Mouse (Mus musculus) neural tube, embryonic 14.5 days (tissue): ENCODE data around the gene Cmklr1. TPM values are rescaled to one million over a fixed set of nuclear protein-coding genes. Genes with fewer than 3 reads are reported as not detected.
A peak's percentile ranks its signal among the peaks of the same experiment; 100 is the strongest.

Experiments
- ATAC-seq: fragments of 200-750 bp; cut with Nextera tagmentation; 2 replicates; pipeline ENCODE4 v1.8.0; 2017; ENCODE audit warnings: low read depth, mild to moderate bottlenecking, moderate TSS enrichment, moderate library complexity
- H3K27ac ChIP-seq: fragments of 300-500 bp; sonication (generic); 2 replicates; pipeline ENCODE4 v1.5.1; 2014; ENCODE audit warnings: low read depth, mild to moderate bottlenecking, control low read depth, low read length, moderate library complexity, mixed read lengths
- H3K27me3 ChIP-seq: fragments of 300-500 bp; sonication (generic); 2 replicates; pipeline ENCODE4 v1.6.1; 2014; ENCODE audit warnings: low read length; ENCODE audit not compliant: control insufficient read depth, insufficient read depth
- H3K36me3 ChIP-seq: fragments of 300-500 bp; sonication (generic); 2 replicates; pipeline ENCODE4 v1.6.1; 2014; ENCODE audit warnings: low read length, mixed read lengths; ENCODE audit not compliant: control insufficient read depth, insufficient read depth
- H3K4me1 ChIP-seq: fragments of 300-500 bp; sonication (generic); 2 replicates; pipeline ENCODE4 v1.6.1; 2014; ENCODE audit warnings: low read length; ENCODE audit not compliant: control insufficient read depth, insufficient read depth
- H3K4me2 ChIP-seq: fragments of 300-500 bp; sonication (generic); 2 replicates; pipeline ENCODE4 v1.6.1; 2014; ENCODE audit warnings: mild to moderate bottlenecking, low read depth, low read length, control low read depth
- H3K4me3 ChIP-seq: fragments of 300-500 bp; sonication (generic); 2 replicates; pipeline ENCODE4 v1.5.1; 2014; ENCODE audit warnings: low read depth, low read length, control low read depth, mixed read lengths
- H3K9ac ChIP-seq: fragments of 300-500 bp; sonication (generic); replicated peaks from 2 replicates; pipeline ENCODE4 v1.6.1; 2014; ENCODE audit warnings: low read depth, mild to moderate bottlenecking, control low read depth, low read length, mixed read lengths
- H3K9me3 ChIP-seq: fragments of 300-500 bp; sonication (generic); 2 replicates; pipeline ENCODE4 v1.6.1; 2016; ENCODE audit warnings: low read length; ENCODE audit not compliant: control insufficient read depth
- WGBS: fragments of 180-500 bp; shearing (Covaris S2); extraction: QIAGEN DNeasy Blood & Tissue Kit; methylation state at CpG from one replicate; pipeline ENCODE4 v1.1.7; 2014; 5-methylcytosine and 5-hydroxymethylcytosine counted together
- polyA plus RNA-seq: library from polyadenylated mRNA; unstranded; fragments of >200 nt; fragmentation: Nextera tagmentation; extraction: Ambion mirVana; gene quantifications from 2 replicates; pipeline ENCODE4 v1.2.1, GENCODE M21; 2014

Cmklr1 gene
- polyA plus RNA-seq, 1 experiment from 2014 or later: 0.80 TPM

DNA sequence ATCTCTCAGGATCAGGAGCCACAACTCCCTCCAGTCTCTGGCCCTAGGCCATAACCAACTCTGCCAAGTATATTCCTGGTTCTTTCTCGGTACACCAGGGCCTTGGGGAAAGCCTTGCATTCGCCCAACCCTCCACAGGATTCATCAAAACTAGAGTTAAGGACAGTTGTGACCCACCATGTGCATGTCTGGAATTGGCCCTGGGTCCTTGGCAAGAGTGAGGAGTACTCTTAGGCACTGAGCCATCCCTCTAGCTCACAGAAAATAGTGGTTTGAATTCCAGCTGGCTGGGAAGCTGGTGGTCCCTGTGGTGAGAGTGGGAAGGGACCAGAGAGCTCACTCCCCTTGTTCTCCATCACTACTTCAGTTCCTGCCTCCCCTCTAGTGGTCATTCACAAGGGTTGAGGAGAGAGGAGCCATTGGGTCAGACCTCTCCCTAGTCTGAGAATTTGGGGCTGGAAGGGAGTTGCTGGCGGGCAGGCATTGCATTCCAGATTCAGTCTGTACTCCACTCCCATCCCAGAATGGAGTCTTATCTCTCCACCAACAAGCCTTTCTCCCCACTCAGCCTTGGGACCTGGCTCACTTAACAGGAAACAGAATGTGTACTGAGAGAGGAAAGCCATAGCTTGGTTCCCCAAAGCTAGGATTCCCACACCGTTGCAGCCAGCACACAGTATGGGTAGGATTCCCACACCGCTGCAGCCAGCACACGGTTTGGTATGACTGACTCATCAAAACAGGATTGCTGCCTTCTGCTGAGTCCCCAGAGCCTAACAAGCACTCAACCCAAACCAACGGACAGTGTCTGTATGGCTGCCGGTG is 43.1 kb downstream of the Cmklr1 start:
- Histone ChIP-seq H3K27me3 (no peaks in the 10 kb centered on the region), H3K4me2 (no peak overlapping the region), H3K9me3 (no peaks in the 10 kb centered on the region), H3K4me3 (no peak overlapping the region), H3K36me3 (no peaks in the 10 kb centered on the region), H3K27ac (0 out of 2 replicates have a peak overlapping the region, but pooled peaks have one; percentile 52), H3K9ac (no peak overlapping the region), H3K4me1 (0 out of 2 replicates have a peak, but pooled peaks cover 9% of the 10 kb centered on the region)
- WGBS: 73% methylated on average over 8 of the region's 8 CpGs
- ATAC-seq: no peak

DNA sequence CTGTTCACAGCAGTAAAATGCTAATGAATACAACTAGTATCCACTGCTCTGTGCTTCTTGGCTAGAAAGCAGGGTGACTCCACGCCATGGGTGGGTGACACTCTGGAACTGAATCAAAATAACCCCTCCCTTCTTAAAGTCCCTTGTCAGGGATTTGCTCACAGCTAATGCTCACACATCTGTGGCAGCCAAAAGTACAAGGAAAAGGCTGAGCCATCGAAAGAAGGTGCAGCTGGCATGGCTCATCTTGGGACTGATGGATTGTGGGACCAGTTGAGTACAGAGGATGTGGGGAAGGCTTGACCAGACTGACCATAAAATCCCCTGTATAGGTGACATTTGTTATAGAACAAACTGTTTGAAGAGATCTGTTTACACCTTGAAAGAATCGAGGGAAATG is 44.1 kb downstream of the Cmklr1 start:
- ATAC-seq: no peak
- no peak overlapping the region for H3K4me3 ChIP-seq
- no peak overlapping the region for H3K27ac ChIP-seq
- H3K9ac ChIP-seq: no peak overlapping the region
- no peaks in the 10 kb centered on the region for H3K27me3 ChIP-seq
- 0 out of 2 replicates have a peak, but pooled peaks cover 9% of the 10 kb centered on the region for H3K4me1 ChIP-seq
- H3K4me2 ChIP-seq: no peak overlapping the region
- no peaks in the 10 kb centered on the region for H3K36me3 ChIP-seq
- WGBS: 60% methylated on average over 3 of the region's 3 CpGs
- no peaks in the 10 kb centered on the region for H3K9me3 ChIP-seq

DNA sequence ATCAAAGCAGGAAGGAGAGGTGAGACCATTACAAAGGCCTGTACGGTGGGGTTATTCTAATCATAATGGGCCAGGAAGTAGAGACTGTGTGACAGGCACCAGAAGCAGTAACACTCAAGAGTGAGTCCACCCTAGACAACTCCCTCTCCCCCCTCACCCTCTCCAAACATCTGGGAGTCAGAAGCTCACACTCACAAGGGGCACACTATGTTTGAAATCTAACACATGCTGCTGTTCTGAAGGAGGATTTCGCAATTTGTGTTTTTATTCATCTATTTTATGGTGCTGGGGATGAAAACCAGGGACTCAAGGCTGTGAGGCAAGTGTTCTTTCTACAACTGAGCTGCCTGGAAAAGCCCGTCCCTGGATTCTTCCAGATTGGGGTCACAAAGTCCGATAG is 45.5 kb downstream of the Cmklr1 start:
- H3K27ac ChIP-seq: no peak overlapping the region
- no peaks in the 10 kb centered on the region for H3K27me3 ChIP-seq
- H3K36me3 ChIP-seq: no peaks in the 10 kb centered on the region
- ATAC-seq: no peak
- no peak overlapping the region for H3K9ac ChIP-seq
- no peaks in the 10 kb centered on the region for H3K9me3 ChIP-seq
- 85% methylated on average over 4 of the region's 4 CpGs for WGBS
- 0 out of 2 replicates have a peak, but pooled peaks cover 3% of the 10 kb centered on the region for H3K4me1 ChIP-seq
- H3K4me3 ChIP-seq: no peak overlapping the region
- H3K4me2 ChIP-seq: no peak overlapping the region

DNA sequence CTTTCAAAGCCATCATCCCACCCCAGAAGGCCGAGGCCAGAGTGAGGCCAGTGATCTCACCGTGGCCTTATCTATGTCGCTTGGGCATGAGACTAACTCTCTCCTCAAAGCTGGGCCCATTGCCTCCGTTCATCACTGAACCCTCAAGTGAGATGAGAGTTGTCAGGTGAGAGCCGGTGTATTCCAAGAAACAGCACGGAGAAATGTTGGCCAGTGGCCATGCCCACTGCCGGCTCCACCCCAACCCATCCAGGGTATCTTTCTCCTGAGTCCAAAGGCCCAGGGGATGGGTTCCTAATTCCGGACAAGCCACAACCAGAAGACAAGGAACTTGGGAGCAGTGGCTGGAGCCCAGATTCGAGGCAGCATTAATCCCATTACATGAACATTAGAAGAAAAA is 46.8 kb downstream of the Cmklr1 start:
- no peak for ATAC-seq
- Histone ChIP-seq H3K27ac (no peak overlapping the region), H3K9ac (no peak overlapping the region), H3K4me2 (no peak overlapping the region), H3K27me3 (no peaks in the 10 kb centered on the region), H3K4me3 (no peak overlapping the region), H3K36me3 (no peaks in the 10 kb centered on the region), H3K4me1 (0 out of 2 replicates have a peak, but pooled peaks cover 3% of the 10 kb centered on the region), H3K9me3 (no peaks in the 10 kb centered on the region)
- WGBS: 84% methylated on average over 9 of the region's 9 CpGs

DNA sequence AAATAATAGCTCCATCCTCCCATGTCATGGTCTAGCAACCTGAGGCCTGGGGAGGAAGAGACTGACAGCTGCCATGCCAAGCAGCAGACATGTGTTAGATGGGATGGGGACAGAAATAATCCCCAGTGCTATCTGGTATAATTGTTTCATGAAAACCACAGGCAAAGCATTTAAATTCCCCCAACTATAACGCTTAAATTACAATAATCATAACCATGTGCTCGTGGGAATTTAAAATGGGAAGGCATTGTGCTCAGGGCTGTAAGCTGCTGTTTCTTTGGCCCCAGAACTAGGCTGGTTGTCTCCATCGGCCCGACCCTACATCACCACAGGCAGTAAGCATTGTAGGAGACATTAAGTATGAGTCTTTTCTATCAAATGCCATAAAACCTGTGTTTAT is 49.4 kb downstream of the Cmklr1 start:
- no peak overlapping the region for H3K4me3 ChIP-seq
- no peak overlapping the region for H3K4me2 ChIP-seq
- H3K36me3 ChIP-seq: no peaks in the 10 kb centered on the region
- H3K9me3 ChIP-seq: no peaks in the 10 kb centered on the region
- H3K27me3 ChIP-seq: no peaks in the 10 kb centered on the region
- H3K9ac ChIP-seq: no peak overlapping the region
- no peaks in the 10 kb centered on the region for H3K4me1 ChIP-seq
- no peak for ATAC-seq
- peak overlapping the region; percentile 64 for H3K27ac ChIP-seq
- WGBS: 42% methylated on average over 4 of the region's 4 CpGs

DNA sequence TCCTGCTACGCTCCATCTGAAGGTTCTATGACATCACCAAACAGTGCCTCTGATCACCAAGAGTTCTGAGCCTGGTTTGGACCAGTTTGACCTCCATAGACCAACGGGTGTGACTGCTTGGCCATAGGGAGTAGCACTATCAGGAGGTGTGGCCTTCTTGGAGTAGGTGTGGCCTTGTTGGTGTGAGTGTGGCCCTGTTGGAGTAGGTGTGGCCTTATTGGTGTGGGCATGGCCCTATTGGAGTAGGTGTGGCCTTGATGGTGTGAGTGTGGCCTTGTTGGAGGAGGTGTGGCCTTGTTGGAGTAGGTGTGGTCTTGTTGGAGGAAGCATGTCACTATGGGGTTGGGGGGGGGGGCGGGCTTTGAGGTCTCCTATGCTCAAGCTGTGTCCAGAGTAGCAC is 50.0 kb downstream of the Cmklr1 start:
- no peaks in the 10 kb centered on the region for H3K27me3 ChIP-seq
- H3K36me3 ChIP-seq: no peaks in the 10 kb centered on the region
- no peaks in the 10 kb centered on the region for H3K9me3 ChIP-seq
- H3K27ac ChIP-seq: peak overlapping the region; percentile 64
- H3K4me1 ChIP-seq: no peaks in the 10 kb centered on the region
- no peak overlapping the region for H3K4me2 ChIP-seq
- no peak overlapping the region for H3K9ac ChIP-seq
- peak; percentile 13; the same call in 1 of the 2 replicates for ATAC-seq
- 89% methylated on average over 2 of the region's 3 CpGs for WGBS
- no peak overlapping the region for H3K4me3 ChIP-seq

DNA sequence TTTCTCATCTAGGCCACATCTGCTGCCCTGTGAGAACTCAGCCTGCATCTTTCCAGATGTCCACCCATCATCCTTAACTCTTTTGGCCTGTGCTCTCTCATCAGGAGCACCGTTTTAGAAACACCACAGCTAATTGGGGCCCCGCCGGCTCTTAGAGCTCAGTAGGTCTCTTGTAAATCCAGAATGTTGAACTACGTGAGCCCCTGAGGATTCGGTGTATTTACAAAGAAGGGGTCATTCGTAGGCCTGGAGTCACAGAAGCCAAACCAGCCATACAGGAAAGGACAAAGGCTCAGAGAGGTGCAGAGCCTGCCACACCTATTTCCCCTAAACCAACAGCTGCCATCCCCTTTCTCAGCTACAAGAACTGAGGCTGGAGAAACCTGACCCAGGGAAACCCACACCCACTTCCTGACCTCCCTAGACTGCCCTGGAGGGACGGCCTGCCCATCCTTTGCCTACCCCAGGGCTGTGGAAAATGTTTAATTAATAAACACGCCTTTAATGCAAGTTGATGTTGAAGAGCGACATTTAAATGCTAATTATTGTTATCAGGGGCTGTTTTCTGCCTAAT is 53.4 kb downstream of the Cmklr1 start:
- Histone ChIP-seq H3K36me3 (no peaks in the 10 kb centered on the region), H3K27me3 (no peaks in the 10 kb centered on the region), H3K4me2 (no peak overlapping the region), H3K4me3 (no peak overlapping the region), H3K9me3 (no peaks in the 10 kb centered on the region), H3K4me1 (peaks cover 15% of the 10 kb centered on the region), H3K27ac (no peak overlapping the region), H3K9ac (no peak overlapping the region)
- 62% methylated on average over 9 of the region's 9 CpGs for WGBS
- ATAC-seq: no peak

DNA sequence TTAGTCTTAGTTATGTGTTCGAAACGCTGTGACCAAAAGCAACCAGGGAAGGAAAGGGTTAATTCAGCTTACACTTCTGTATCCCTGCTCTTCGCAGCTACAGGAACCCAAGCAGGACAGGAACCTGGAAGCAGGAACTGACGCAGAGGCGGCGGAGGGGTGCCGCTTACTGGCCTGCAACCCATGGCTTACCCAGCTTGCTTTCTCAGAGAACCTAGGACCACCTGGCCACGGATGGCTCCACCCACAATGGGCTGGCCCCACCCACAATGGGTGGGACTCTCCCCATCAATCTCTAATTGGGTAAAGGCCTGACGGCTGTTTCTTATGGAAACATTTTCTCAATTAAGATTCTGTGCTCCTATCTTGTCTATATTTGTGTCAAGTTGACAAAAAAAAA is 54.0 kb downstream of the Cmklr1 start:
- H3K27me3 ChIP-seq: no peaks in the 10 kb centered on the region
- 80% methylated on average over 9 of the region's 9 CpGs for WGBS

DNA sequence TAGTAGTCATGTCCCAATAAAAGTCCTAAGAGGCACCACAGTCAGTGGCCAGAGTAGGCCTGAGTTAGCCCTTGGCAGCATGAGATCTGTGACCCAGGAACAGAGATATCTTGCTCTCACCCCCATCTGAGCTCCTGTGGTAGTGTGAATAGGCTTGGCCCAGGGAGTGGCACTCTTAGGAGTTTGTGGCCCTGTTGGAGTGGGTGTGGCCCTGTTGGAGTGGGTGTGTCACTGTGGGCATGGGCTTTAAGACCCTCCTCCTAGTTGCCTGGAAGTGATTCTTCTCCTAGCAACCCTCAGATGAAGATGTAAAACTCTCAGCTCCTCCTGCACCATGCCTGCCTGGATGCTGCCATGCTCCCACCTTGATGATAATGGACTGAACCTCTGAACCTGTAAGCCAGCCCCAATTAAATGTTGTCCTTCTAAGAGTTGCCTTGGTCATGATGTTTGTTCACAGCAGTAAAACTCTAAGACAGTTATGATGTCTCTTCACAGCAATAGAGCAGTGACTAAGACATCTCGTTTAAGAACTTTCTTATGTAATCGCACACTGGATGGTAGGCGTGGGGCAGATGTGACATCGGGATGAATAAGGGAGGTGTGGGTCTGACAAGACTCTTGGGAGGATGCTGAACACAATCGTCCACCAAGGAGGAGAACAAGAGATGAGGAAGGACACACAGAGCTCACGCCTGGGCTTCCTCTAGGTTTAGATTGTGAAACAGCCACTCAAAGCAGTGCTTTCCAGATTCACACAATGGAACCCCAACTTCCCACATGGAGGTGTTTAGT is 56.1 kb downstream of the Cmklr1 start:
- H3K4me3 ChIP-seq: no peak overlapping the region
- H3K9me3 ChIP-seq: no peaks in the 10 kb centered on the region
- no peak overlapping the region for H3K27ac ChIP-seq
- no peak for ATAC-seq
- H3K4me2 ChIP-seq: no peak overlapping the region
- peaks cover 25% of the 10 kb centered on the region for H3K4me1 ChIP-seq
- H3K27me3 ChIP-seq: no peaks in the 10 kb centered on the region
- 90% methylated on average over 6 of the region's 6 CpGs for WGBS
- H3K36me3 ChIP-seq: no peaks in the 10 kb centered on the region
- H3K9ac ChIP-seq: no peak overlapping the region

More for the DNA sequence above, 54.0 kb downstream of the Cmklr1 start:
- Histone ChIP-seq H3K9ac (no peak overlapping the region), H3K4me2 (no peak overlapping the region), H3K36me3 (no peaks in the 10 kb centered on the region), H3K27ac (no peak overlapping the region), H3K4me1 (peaks cover 21% of the 10 kb centered on the region), H3K9me3 (no peaks in the 10 kb centered on the region), H3K4me3 (no peak overlapping the region)
- no peak for ATAC-seq
